Mouse (Mus musculus) thymus, adult 2 months (tissue): Measurements from ENCODE around the gene Adgrl1. TPM values are rescaled to one million over a fixed set of nuclear protein-coding genes. Genes with fewer than 3 reads are reported as not detected.

Source experiments
- DNase-seq: peaks from one replicate; pipeline ENCODE4 v3.0.0; 2021
- H3K27ac ChIP-seq: fragments of 200-500 bp; 2 replicates; pipeline ENCODE4 v1.5.1; 2012; ENCODE audit warnings: low read length, control low read depth; ENCODE audit not compliant: control insufficient read depth, insufficient read depth
- H3K27me3 ChIP-seq: fragments of 200-500 bp; 2 replicates; pipeline ENCODE4 v1.6.1; 2012; ENCODE audit warnings: mild to moderate bottlenecking, low read length, moderate library complexity, mixed read lengths; ENCODE audit not compliant: control insufficient read depth, insufficient read depth
- H3K36me3 ChIP-seq: fragments of 200-500 bp; 2 replicates; pipeline ENCODE4 v1.6.1; 2012; ENCODE audit warnings: mild to moderate bottlenecking, low read length, moderate library complexity; ENCODE audit not compliant: control insufficient read depth, insufficient read depth
- H3K4me1 ChIP-seq: fragments of 200-500 bp; replicated peaks from 2 replicates; pipeline ENCODE4 v1.6.1; 2012; ENCODE audit warnings: low read length; ENCODE audit not compliant: control insufficient read depth, insufficient read depth
- H3K4me3 ChIP-seq: fragments of 200-500 bp; 2 replicates; pipeline ENCODE4 v1.5.1; 2012; ENCODE audit warnings: mild to moderate bottlenecking, low read length, control low read depth, moderate library complexity; ENCODE audit not compliant: control insufficient read depth, insufficient read depth
- CTCF ChIP-seq: fragments of 200-500 bp; IDR thresholded peaks from 2 replicates; pipeline ENCODE4 v1.5.1; 2012; ENCODE audit warnings: mild to moderate bottlenecking, control low read depth, low read length, moderate library complexity, borderline replicate concordance; ENCODE audit not compliant: control insufficient read depth, poor library complexity, insufficient read depth; ENCODE audit errors: extremely low read depth
- POLR2A ChIP-seq: fragments of 200-500 bp; IDR thresholded peaks from 2 replicates; pipeline ENCODE4 v1.6.1; 2012; ENCODE audit warnings: mild to moderate bottlenecking, low read length, control low read depth, moderate library complexity; ENCODE audit not compliant: control insufficient read depth, poor library complexity, insufficient read depth; ENCODE audit errors: extremely low read depth
- WGBS: fragments of 180-500 bp; shearing (Covaris S2); methylation state at CpG from one replicate; pipeline ENCODE4 v1.1.7; 2018; 5-methylcytosine and 5-hydroxymethylcytosine counted together
- polyA plus RNA-seq: library from polyadenylated mRNA; depleted of rRNA; stranded (reverse); fragments of >200 nt; gene quantifications from 2 replicates; pipeline ENCODE4 v1.2.3, GENCODE M21; 2012

Adgrl1 gene
- polyA plus RNA-seq, 1 experiment = 170 TPM

- H3K4me1 ChIP-seq = peaks cover 13% of the 10 kb centered on the region
- 19% methylated on average over 15 of the region's 15 CpGs for WGBS
- no peak for TF ChIP-seq POLR2A
- TF ChIP-seq CTCF = no peak
- H3K4me3 ChIP-seq = peak overlapping the region; percentile 73
- DNase-seq = no peak
- no peaks in the 10 kb centered on the region for H3K36me3 ChIP-seq
- no peaks in the 10 kb centered on the region for H3K27me3 ChIP-seq
- no peak overlapping the region for H3K27ac ChIP-seq
These were observed 56.0 kb downstream of the Adgrl1 start for GRCm38 (mm10) chr8:83955958-83956218.

GRCm38 (mm10) chr8:83956789-83957188 lies 56.9 kb downstream of the Adgrl1 start:
- TF ChIP-seq POLR2A = no peak
- no peak for TF ChIP-seq CTCF
- no peaks in the 10 kb centered on the region for H3K27me3 ChIP-seq
- no peak overlapping the region for H3K27ac ChIP-seq
- 3% methylated on average over 1 of the region's 1 CpGs for WGBS
- H3K4me3 ChIP-seq = no peak overlapping the region
- H3K4me1 ChIP-seq = peaks cover 13% of the 10 kb centered on the region
- DNase-seq = peak; percentile 41
- H3K36me3 ChIP-seq = no peaks in the 10 kb centered on the region

GRCm38 (mm10) chr8:83964015-83964765 lies 64.3 kb downstream of the Adgrl1 start:
- 92% methylated on average over 5 of the region's 5 CpGs for WGBS
- Histone ChIP-seq H3K27ac (no peak overlapping the region), H3K4me1 (no peaks in the 10 kb centered on the region), H3K27me3 (no peaks in the 10 kb centered on the region), H3K36me3 (peaks cover 26% of the 10 kb centered on the region), H3K4me3 (no peak overlapping the region)
- TF ChIP-seq POLR2A (no peak), CTCF (no peak)
- no peak for DNase-seq

- Histone ChIP-seq H3K27ac (no peak overlapping the region), H3K4me3 (no peak overlapping the region), H3K36me3 (peaks cover 26% of the 10 kb centered on the region), H3K4me1 (peaks cover 5% of the 10 kb centered on the region), H3K27me3 (no peaks in the 10 kb centered on the region)
- TF ChIP-seq POLR2A = no peak
- no peak for TF ChIP-seq CTCF
- DNase-seq = no peak
- WGBS = 98% methylated on average over 7 of the region's 7 CpGs
These were observed 67.8 kb downstream of the Adgrl1 start for GRCm38 (mm10) chr8:83967701-83968100.

GRCm38 (mm10) chr8:83971121-83971520 lies 71.2 kb downstream of the Adgrl1 start:
- Histone ChIP-seq H3K4me3 (no peak overlapping the region), H3K36me3 (peaks cover 18% of the 10 kb centered on the region), H3K27ac (no peak overlapping the region), H3K4me1 (peaks cover 17% of the 10 kb centered on the region), H3K27me3 (no peaks in the 10 kb centered on the region)
- TF ChIP-seq CTCF = no peak
- TF ChIP-seq POLR2A = no peak
- DNase-seq = no peak
- 97% methylated on average over 4 of the region's 4 CpGs for WGBS

- WGBS = 89% methylated on average over 6 of the region's 6 CpGs
- no peak for TF ChIP-seq CTCF
- TF ChIP-seq POLR2A = no peak
- no peak overlapping the region for H3K27ac ChIP-seq
These were observed 71.8 kb downstream of the Adgrl1 start for GRCm38 (mm10) chr8:83971661-83972060.

More at GRCm38 (mm10) chr8:83971661-83972060, 71.8 kb downstream of the Adgrl1 start:
- H3K27me3 ChIP-seq = no peaks in the 10 kb centered on the region
- peaks cover 17% of the 10 kb centered on the region for H3K4me1 ChIP-seq
- H3K4me3 ChIP-seq = no peak overlapping the region
- peaks cover 16% of the 10 kb centered on the region for H3K36me3 ChIP-seq
- no peak for DNase-seq
